Mouse (Mus musculus) heart, adult 2 months (tissue): Measurements from ENCODE around the gene Tbc1d7.

Experiments
- CTCF ChIP-seq: fragments of 200-600 bp; IDR thresholded peaks from 2 replicates; pipeline ENCODE4 v1.8.1; 2022; ENCODE audit warnings: antibody characterized with exemption, mild to moderate bottlenecking, moderate library complexity
- EP300 ChIP-seq: fragments of 200-500 bp; IDR thresholded peaks from 2 replicates; pipeline ENCODE4 v1.6.1; 2011; ENCODE audit warnings: low read depth, low read length, control low read depth; ENCODE audit not compliant: insufficient read depth
- POLR2A ChIP-seq: fragments of 200-500 bp; IDR thresholded peaks from 2 replicates; pipeline ENCODE4 v1.6.1; 2011; ENCODE audit warnings: mild to moderate bottlenecking, low read depth, low read length, control low read depth; ENCODE audit not compliant: insufficient read depth

GRCm38 (mm10) chr13:43157370-43157769 is 13.9 kb downstream of the Tbc1d7 start:
- TF ChIP-seq POLR2A (no peak), CTCF (no peak), EP300 (no peak)
